ENCODE assay signal across 8 mouse cellular contexts in genomic region chr6:31011407-31012020, GRCm38 (mm10). TPM values are rescaled to one million over a fixed set of nuclear protein-coding genes. Genes with fewer than 3 reads are reported as not detected.
DNase-seq lines count a peak whose midpoint lies in the region; ATAC-seq lines count a peak whose summit lies in the region.

No protein-coding gene starts in this region.

- no peak overlapping the region for H3K4me2 ChIP-seq in limb, embryonic 12.5 days
- H3K4me2 ChIP-seq in neural tube, embryonic 14.5 days (ENCODE audit: low read depth, low read length) = no peak overlapping the region

- no peak overlapping the region for H3K9ac ChIP-seq in limb, embryonic 12.5 days (replicated peaks)
- H3K9ac ChIP-seq in neural tube, embryonic 14.5 days (replicated peaks; ENCODE audit: low read depth, low read length) = no peak overlapping the region

- H3K9me3 ChIP-seq in limb, embryonic 12.5 days = peaks cover 3% of the 10 kb centered on the region; the same call in 1 of the 2 replicates
- no peaks in the 10 kb centered on the region for H3K9me3 ChIP-seq in limb, embryonic 10.5 days (replicated peaks)
- H3K9me3 ChIP-seq in neural tube, embryonic 14.5 days (ENCODE audit: control insufficient read depth, low read length) = no peaks in the 10 kb centered on the region

- H3K4me3 ChIP-seq in limb, embryonic 12.5 days (replicated peaks) = no peak overlapping the region
- H3K4me3 ChIP-seq in limb, embryonic 10.5 days = no peak overlapping the region
- H3K4me3 ChIP-seq in neural tube, embryonic 14.5 days (ENCODE audit: low read depth, low read length) = no peak overlapping the region

- WGBS in limb, embryonic 12.5 days = 45% methylated on average over 4 of the region's 4 CpGs
- 79% methylated on average over 4 of the region's 4 CpGs for WGBS in limb, embryonic 10.5 days
- 39% methylated on average over 4 of the region's 4 CpGs for WGBS in neural tube, embryonic 14.5 days

- H3K36me3 ChIP-seq in limb, embryonic 12.5 days = no peaks in the 10 kb centered on the region
- no peaks in the 10 kb centered on the region for H3K36me3 ChIP-seq in limb, embryonic 10.5 days
- H3K36me3 ChIP-seq in neural tube, embryonic 14.5 days (ENCODE audit: control insufficient read depth, insufficient read depth, low read length) = no peaks in the 10 kb centered on the region

- ATAC-seq in limb, embryonic 12.5 days (ENCODE audit: insufficient number of reproducible peaks, insufficient read depth, low FRiP score, low TSS enrichment, low read depth) = no peak
- ATAC-seq in neural tube, embryonic 14.5 days (ENCODE audit: low read depth) = 0 out of 2 replicates have a peak, but pooled peaks have one; percentile 41

- H3K27me3 ChIP-seq in limb, embryonic 12.5 days = no peaks in the 10 kb centered on the region
- no peaks in the 10 kb centered on the region for H3K27me3 ChIP-seq in limb, embryonic 10.5 days (ENCODE audit: low read depth, poor library complexity, severe bottlenecking)
- H3K27me3 ChIP-seq in neural tube, embryonic 14.5 days (ENCODE audit: control insufficient read depth, insufficient read depth, low read length) = no peaks in the 10 kb centered on the region

- H3K4me1 ChIP-seq in limb, embryonic 12.5 days (replicated peaks) = peaks cover 14% of the 10 kb centered on the region; the same call in 1 of the 2 replicates
- H3K4me1 ChIP-seq in limb, embryonic 10.5 days = no peaks in the 10 kb centered on the region; the same call in 1 of the 2 replicates
- H3K4me1 ChIP-seq in neural tube, embryonic 14.5 days (ENCODE audit: control insufficient read depth, insufficient read depth, low read length) = peaks cover 6% of the 10 kb centered on the region; the same call in 1 of the 2 replicates

- no peak for DNase-seq in limb, embryonic 10.5 days (ENCODE audit: low spot score)
- peak; percentile 47 for DNase-seq in adrenal gland, postnatal 25 days
- peak; percentile 83 for DNase-seq in heart, adult 8-10 months (ENCODE audit: low spot score)
- peak; percentile 69 for DNase-seq in kidney, adult 9 months
- no peak for DNase-seq in c-Kit-positive CD71-positive TER-119-positive erythroid progenitor cells, embryonic 14.5 days (ENCODE audit: low spot score)
- DNase-seq in yolk sac, embryonic 10.5 days (ENCODE audit: low spot score) = no peak

- peak overlapping the region; percentile 59 for H3K27ac ChIP-seq in limb, embryonic 12.5 days
- no peak overlapping the region for H3K27ac ChIP-seq in limb, embryonic 10.5 days
- no peak overlapping the region for H3K27ac ChIP-seq in neural tube, embryonic 14.5 days (ENCODE audit: low read depth, low read length)

RNA-seq across cellular contexts. Expression of gene Klf14, which starts 52.6 kb away (rescaled TPM):
- 1.2 and 1.9 TPM in 2 replicates for polyA plus RNA-seq in limb, embryonic 12.5 days (2016; fragmentation: Nextera tagmentation; extraction: Ambion mirVana)
- polyA plus RNA-seq in limb, embryonic 10.5 days (2016; fragmentation: Nextera tagmentation; extraction: Ambion mirVana) = 0.73 and 1.1 TPM in 2 replicates
- not detected in 2 replicates for total RNA-seq in adrenal gland, postnatal 25 days (2021)
- under 1 TPM; 0.09 to 0.52 (median 0.16) TPM for total RNA-seq in heart, adult 8-10 months (2022)
- polyA plus RNA-seq in neural tube, embryonic 14.5 days (2014; fragmentation: Nextera tagmentation; extraction: Ambion mirVana) = 0.22 and 0.25 TPM in 2 replicates

Comparison
In these comparisons a context has a peak if more than half of its experiments do, and no peak if none do; other contexts are left out.
1. DNase-seq: peak in adrenal gland, postnatal 25 days (single experiment), heart, adult 8-10 months (single experiment) and kidney, adult 9 months (single experiment); none in limb, embryonic 10.5 days (single experiment), c-Kit-positive CD71-positive TER-119-positive erythroid progenitor cells, embryonic 14.5 days (single experiment) and yolk sac, embryonic 10.5 days (single experiment).